Mouse (Mus musculus) stomach, postnatal 0 days (tissue): ENCODE data around the gene Zfp335. TPM values are rescaled to one million over a fixed set of nuclear protein-coding genes. Genes with fewer than 3 reads are reported as not detected.

Source experiments
- ATAC-seq: fragments of 200-750 bp; cut with Nextera tagmentation; 2 replicates; pipeline ENCODE4 v1.8.0; 2017; ENCODE audit not compliant: low FRiP score, low TSS enrichment
- DNase-seq: peaks from one replicate; pipeline ENCODE4 v3.0.0-alpha.2; 2016; ENCODE audit warnings: low spot score
- H3K27ac ChIP-seq: fragments of 300-500 bp; sonication (generic); replicated peaks from 2 replicates; pipeline ENCODE4 v1.5.1; 2014; ENCODE audit warnings: mild to moderate bottlenecking, control low read depth
- H3K27me3 ChIP-seq: fragments of 300-500 bp; sonication (generic); 2 replicates; pipeline ENCODE4 v1.6.1; 2014; ENCODE audit warnings: low read length; ENCODE audit not compliant: control insufficient read depth, insufficient read depth
- H3K36me3 ChIP-seq: fragments of 300-500 bp; sonication (generic); 2 replicates; pipeline ENCODE4 v1.6.1; 2014; ENCODE audit warnings: low read length, mixed read lengths; ENCODE audit not compliant: control insufficient read depth, insufficient read depth
- H3K4me1 ChIP-seq: fragments of 300-500 bp; sonication (generic); replicated peaks from 2 replicates; pipeline ENCODE4 v1.6.1; 2014; ENCODE audit warnings: antibody characterized with exemption; ENCODE audit not compliant: control insufficient read depth, insufficient read depth
- H3K4me2 ChIP-seq: fragments of 300-500 bp; sonication (generic); replicated peaks from 2 replicates; pipeline ENCODE4 v1.6.1; 2014; ENCODE audit warnings: low read depth, mild to moderate bottlenecking, control low read depth, moderate library complexity
- H3K4me3 ChIP-seq: fragments of 300-500 bp; sonication (generic); 2 replicates; pipeline ENCODE4 v1.5.1; 2014; ENCODE audit warnings: low read depth, low read length, control low read depth
- H3K9ac ChIP-seq: fragments of 300-500 bp; sonication (generic); 2 replicates; pipeline ENCODE4 v1.6.1; 2014; ENCODE audit warnings: mild to moderate bottlenecking, low read length, control low read depth, mixed read lengths
- H3K9me3 ChIP-seq: fragments of 300-500 bp; sonication (generic); 2 replicates; pipeline ENCODE4 v1.6.1; 2016; ENCODE audit warnings: low read length; ENCODE audit not compliant: control insufficient read depth
- CTCF ChIP-seq: IDR thresholded peaks from 2 replicates; pipeline ENCODE4 v1.5.1; 2016; ENCODE audit warnings: antibody characterized with exemption, low read depth, mild to moderate bottlenecking, moderate library complexity
- EP300 ChIP-seq: optimal IDR thresholded peaks from 2 replicates; pipeline ENCODE3; 2016; ENCODE audit warnings: antibody characterized with exemption
- WGBS: fragments of 180-500 bp; shearing (Covaris S2); extraction: QIAGEN DNeasy Blood & Tissue Kit; methylation state at CpG from one replicate; pipeline ENCODE4 v1.1.7; 2014; 5-methylcytosine and 5-hydroxymethylcytosine counted together
- polyA plus RNA-seq: library from polyadenylated mRNA; unstranded; fragments of >200 nt; fragmentation: Nextera tagmentation; extraction: Ambion mirVana; gene quantifications from 2 replicates; pipeline ENCODE4 v1.2.1, GENCODE M21; 2015

Zfp335 gene
- polyA plus RNA-seq, 1 experiment from 2014 or later = 3.7 TPM

DNA sequence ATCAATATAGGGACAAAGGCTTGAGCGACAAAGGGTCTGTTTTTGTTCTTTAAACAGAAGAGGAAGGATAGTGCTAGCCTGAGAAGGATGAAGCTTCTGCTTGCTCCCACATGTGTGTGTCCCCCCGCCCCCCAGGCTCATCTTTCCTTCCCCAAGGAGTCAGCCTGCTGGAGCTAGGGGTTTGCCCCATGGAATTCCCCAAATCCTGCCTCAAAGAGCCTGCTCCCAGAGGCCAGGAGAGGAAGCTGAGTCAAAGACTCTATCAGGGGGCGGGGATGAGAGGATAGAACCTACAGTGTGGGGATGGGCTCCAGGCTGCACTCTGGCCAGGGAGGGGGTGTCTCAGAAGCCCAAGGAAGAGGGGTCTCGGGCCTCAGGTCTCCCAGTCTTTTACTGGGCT, 35.9 kb upstream of the Zfp335 start:
- H3K27ac ChIP-seq = no peak overlapping the region
- H3K9me3 ChIP-seq = no peaks in the 10 kb centered on the region
- H3K36me3 ChIP-seq = no peaks in the 10 kb centered on the region
- 26% methylated on average over 4 of the region's 4 CpGs for WGBS
- TF ChIP-seq CTCF (no peak), EP300 (no peak)
- H3K4me2 ChIP-seq = no peak overlapping the region
- H3K4me3 ChIP-seq = no peak overlapping the region
- no peak for DNase-seq
- no peaks in the 10 kb centered on the region; the same call in 1 of the 2 replicates for H3K4me1 ChIP-seq
- H3K27me3 ChIP-seq = peaks cover 17% of the 10 kb centered on the region; the same call in 1 of the 2 replicates
- ATAC-seq = no peak
- H3K9ac ChIP-seq = no peak overlapping the region

DNA sequence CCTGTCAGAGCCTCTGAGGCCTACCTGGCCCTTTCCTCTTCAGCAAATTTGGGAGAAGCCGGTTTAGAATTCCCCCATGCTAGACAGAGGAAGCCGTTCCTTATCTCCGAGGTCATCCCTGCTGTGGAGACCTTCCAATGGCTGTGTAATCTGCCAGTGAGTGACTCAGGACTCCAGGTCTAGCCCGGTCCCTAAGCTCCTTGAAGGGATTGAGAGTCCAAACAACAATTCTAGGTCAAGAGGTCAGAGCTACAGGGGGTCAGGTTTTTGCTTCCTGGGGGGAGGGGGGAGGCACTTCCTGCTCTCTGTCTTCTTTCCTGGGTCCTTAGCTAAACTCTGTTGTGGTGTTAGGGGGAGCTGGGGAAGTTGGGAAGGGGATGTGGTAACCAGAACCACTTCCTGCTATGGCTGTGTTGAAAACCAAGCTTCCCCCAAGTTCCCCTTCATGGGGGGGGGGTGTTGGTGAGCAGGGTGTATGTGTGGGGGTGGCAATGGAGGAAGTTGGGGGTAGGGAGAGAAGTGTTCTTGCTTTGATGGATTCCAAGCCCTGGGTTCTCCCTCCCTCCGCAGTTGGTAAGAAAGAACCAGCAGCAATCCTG, 31.2 kb upstream of the Zfp335 start:
- Histone ChIP-seq H3K4me2 (no peak overlapping the region), H3K4me3 (no peak overlapping the region), H3K36me3 (no peaks in the 10 kb centered on the region), H3K9me3 (no peaks in the 10 kb centered on the region), H3K4me1 (no peaks in the 10 kb centered on the region), H3K27me3 (no peaks in the 10 kb centered on the region), H3K27ac (no peak overlapping the region), H3K9ac (no peak overlapping the region)
- TF ChIP-seq CTCF = no peak
- TF ChIP-seq EP300 = no peak
- WGBS = 22% methylated on average over 5 of the region's 5 CpGs
- DNase-seq = no peak
- no peak for ATAC-seq

DNA sequence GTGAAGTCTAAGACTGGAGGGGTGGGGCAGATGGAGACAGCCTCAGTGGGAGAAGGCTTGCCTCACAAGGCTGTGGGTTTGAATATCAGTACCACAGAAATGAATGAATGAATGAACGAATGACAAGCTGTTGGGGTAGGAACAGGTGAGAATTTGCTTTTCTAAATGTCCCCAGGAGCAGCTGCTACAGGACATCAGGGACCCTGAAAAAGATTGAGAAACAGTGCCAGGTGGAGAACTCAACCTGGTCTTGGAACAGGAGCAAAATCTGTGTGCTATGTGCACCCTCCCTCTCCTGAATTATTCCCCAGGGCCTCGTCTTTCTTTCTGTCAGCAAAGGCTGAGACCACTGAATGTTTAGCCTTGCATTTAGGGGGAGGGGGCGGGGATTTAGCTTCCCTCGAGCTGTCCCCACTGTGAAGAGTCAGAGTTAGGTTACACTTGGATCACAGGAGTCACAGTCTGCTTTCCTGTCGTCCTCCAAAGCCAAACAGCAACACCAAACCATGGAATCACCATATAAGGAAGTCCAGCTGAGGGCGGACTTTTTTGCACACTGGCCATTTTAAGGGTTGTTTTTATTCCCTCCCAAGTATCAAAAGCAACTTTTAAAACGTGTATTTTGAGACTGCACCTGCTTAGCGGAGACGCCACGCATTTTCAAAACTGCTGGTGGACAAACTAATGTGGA, 28.7 kb upstream of the Zfp335 start, which contains the start of gene Mmp9:
Gene Mmp9, plus strand, starts transcription at position 641 of the 691 bp plus-strand sequence.
- Histone ChIP-seq H3K9me3 (no peaks in the 10 kb centered on the region), H3K36me3 (no peaks in the 10 kb centered on the region), H3K27me3 (0 out of 2 replicates have a peak, but pooled peaks cover 3% of the 10 kb centered on the region), H3K4me2 (no peak within 1 kb of the TSS), H3K4me3 (no peak within 1 kb of the TSS), H3K27ac (no peak within 1 kb of the TSS), H3K4me1 (no peaks in the 10 kb centered on the region), H3K9ac (no peak within 1 kb of the TSS)
- ATAC-seq = no peak
- TF ChIP-seq CTCF (no peak), EP300 (no peak)
- no peak for DNase-seq
- 21% methylated on average over 10 of the region's 10 CpGs for whole genome bisulfite sequencing

- ATAC-seq = no peak
- Histone ChIP-seq H3K9ac (no peak overlapping the region), H3K4me3 (peak overlapping the region; percentile 27)
Observed at GRCm38 (mm10) chr2:164939106-164939505, 27.5 kb upstream of the Zfp335 start.

GRCm38 (mm10) chr2:164938146-164939091, 26.9 kb upstream of the Zfp335 start:
- Histone ChIP-seq H3K4me1 (no peaks in the 10 kb centered on the region), H3K36me3 (no peaks in the 10 kb centered on the region), H3K4me2 (peak overlapping the region; percentile 61), H3K27ac (no peak overlapping the region), H3K27me3 (0 out of 2 replicates have a peak, but pooled peaks cover 3% of the 10 kb centered on the region), H3K9me3 (no peaks in the 10 kb centered on the region), H3K4me3 (peak overlapping the region; percentile 27), H3K9ac (peak overlapping the region; percentile 14; the same call in 1 of the 2 replicates)
- ATAC-seq (peak; percentile 32; the same call in 1 of the 2 replicates), DNase-seq (peak; percentile 61)
- TF ChIP-seq CTCF (no peak), EP300 (no peak)
- WGBS = 5% methylated on average over 39 of the region's 39 CpGs

More at GRCm38 (mm10) chr2:164939106-164939505, 27.5 kb upstream of the Zfp335 start:
- WGBS = 9% methylated on average over 11 of the region's 11 CpGs
- no peaks in the 10 kb centered on the region for H3K36me3 ChIP-seq
- H3K9me3 ChIP-seq = no peaks in the 10 kb centered on the region
- no peaks in the 10 kb centered on the region for H3K4me1 ChIP-seq
- 0 out of 2 replicates have a peak, but pooled peaks cover 3% of the 10 kb centered on the region for H3K27me3 ChIP-seq
- peak overlapping the region; percentile 61 for H3K4me2 ChIP-seq
- TF ChIP-seq CTCF = no peak
- TF ChIP-seq EP300 = no peak
- H3K27ac ChIP-seq = no peak overlapping the region
- no peak for DNase-seq
